Mouse (Mus musculus): ENCODE measurements at regions not wholly inside any gene's neighbourhood (a gene's known extent, or its start where the extent isn't known, plus 50 kb on each side); places are given as distances from the start of the nearest gene placed in this dataset.

DNA sequence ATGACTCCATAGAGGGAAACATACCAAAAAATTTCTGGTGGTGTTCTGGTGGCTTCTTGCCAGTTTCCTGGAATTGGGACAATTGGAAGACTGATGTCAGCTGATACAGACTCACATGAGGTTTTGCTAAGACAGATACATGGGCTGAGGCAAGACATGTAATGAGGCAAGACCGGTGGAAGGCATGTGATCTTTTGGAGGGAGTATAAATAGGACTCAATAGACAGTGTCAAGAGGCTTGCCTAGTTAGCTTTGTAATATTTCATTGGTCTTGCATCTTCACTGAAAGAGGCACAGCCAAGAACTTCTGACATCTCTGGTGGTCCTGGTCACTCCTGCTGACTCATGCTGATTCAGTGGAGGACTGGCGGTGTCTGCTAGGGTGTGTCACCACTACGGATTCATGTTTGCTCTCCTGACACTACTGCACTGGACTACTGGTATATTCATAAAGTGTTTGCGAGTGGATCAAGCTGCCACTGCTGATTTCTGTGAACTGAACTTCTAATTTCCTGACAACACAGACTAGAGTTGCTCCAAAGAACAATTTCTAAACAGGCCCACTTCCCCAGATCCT, 697.7 kb upstream of the 4930444P10Rik start:
- Histone ChIP-seq H3K9ac (no peak overlapping the region), H3K4me3 (replicated peaks) (no peak overlapping the region), H3K9me3 (replicated peaks) (no peaks in the 10 kb centered on the region), H3K27me3 (no peaks in the 10 kb centered on the region), H3K36me3 (no peaks in the 10 kb centered on the region), H3K27ac (no peak overlapping the region), H3K4me2 (no peak overlapping the region), H3K4me1 (replicated peaks) (no peaks in the 10 kb centered on the region)
- 60% methylated on average over 4 of the region's 4 CpGs for WGBS (ENCODE audit: insufficient replicate concordance)
- ATAC-seq (ENCODE audit: low read depth) (no peak), DNase-seq (no peak)

DNA sequence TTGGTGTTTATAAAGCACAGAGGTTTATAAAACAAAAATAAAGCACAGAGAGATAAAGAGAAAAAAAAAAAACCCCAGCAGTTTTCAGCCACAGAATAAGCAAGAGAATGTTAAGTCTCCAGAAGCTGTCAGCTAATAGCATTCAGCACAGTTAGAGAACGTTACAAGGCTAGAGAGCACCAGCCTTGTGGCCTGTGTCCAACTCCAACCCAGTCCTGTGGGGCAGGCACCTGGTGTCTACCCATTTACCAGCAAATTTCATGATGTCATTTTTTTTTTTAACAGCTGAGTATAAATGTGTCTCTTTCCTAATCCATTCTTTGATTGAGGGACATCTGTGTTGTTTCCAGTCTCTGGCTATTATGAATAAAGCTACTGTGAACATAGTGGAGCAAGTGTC, 686.7 kb upstream of the 4930444P10Rik start:
- Histone ChIP-seq H3K4me2 (no peak overlapping the region), H3K27me3 (no peaks in the 10 kb centered on the region), H3K9ac (no peak overlapping the region), H3K27ac (no peak overlapping the region), H3K4me1 (replicated peaks) (no peaks in the 10 kb centered on the region), H3K36me3 (no peaks in the 10 kb centered on the region), H3K9me3 (replicated peaks) (no peaks in the 10 kb centered on the region), H3K4me3 (replicated peaks) (no peak overlapping the region)
- DNase-seq, result no peak
- WGBS (ENCODE audit: insufficient replicate concordance), result 53% methylated on average over 1 of the region's 1 CpGs
- no peak for ATAC-seq (ENCODE audit: low read depth)

DNA sequence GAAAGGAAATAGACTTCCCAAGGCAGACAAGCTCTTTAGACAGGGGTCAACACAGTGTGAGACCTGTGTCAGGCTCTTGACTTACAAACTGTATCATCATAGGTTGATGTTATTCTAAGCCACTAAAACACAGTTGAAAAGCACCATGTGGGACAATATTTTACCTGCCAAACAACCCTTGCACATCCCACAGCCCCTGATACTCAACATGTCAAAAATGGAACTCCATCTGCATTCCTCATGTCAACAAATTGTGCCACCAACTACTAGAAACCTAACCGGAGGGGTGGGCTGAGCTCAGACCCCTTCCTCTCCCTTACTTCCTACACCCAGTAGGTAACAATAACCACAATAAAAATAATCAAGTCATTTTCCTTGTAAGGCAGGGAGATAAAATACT, 667.8 kb upstream of the 4930444P10Rik start:
- Histone ChIP-seq H3K36me3 (no peaks in the 10 kb centered on the region), H3K4me3 (replicated peaks) (no peak overlapping the region), H3K9ac (no peak overlapping the region), H3K27me3 (no peaks in the 10 kb centered on the region), H3K4me1 (replicated peaks) (no peaks in the 10 kb centered on the region), H3K4me2 (no peak overlapping the region), H3K27ac (no peak overlapping the region), H3K9me3 (replicated peaks) (no peaks in the 10 kb centered on the region)
- ATAC-seq (ENCODE audit: low read depth), result no peak
- WGBS (ENCODE audit: insufficient replicate concordance), result 65% methylated on average over 1 of the region's 1 CpGs
- DNase-seq, result no peak
